Mouse (Mus musculus): ENCODE results near the gene Olfr317.
A peak's percentile ranks its signal among the peaks of the same experiment; 100 is the strongest.
"Not testable (repeated sequence)": the region's sequence is repeated elsewhere in the genome, so short reads cannot be mapped to it uniquely, and the experiment has no call there.

Olfr317 gene

DNA sequence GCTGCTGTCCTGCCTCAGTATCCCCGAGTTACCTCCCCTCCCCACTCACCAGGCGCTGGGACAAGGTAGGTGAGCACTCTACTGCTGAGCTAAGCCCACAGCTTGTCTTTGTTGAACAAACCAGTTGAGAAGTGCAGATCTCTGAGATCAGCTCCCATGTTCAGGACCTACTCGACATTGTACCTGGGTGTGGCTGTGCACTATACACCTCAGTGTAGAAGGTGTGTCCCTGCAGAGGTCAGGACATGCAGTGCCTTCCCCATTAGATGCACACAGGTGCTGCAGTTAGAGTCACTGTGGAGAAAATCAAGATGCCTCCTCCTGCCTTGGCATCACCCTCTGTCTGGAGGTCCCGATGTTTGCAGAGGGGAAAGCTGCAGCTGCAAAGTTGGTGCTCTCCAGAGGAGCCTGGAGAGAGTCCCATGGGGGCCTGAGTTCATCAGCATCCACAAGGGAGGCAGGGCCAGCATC lies at the start of gene Olfr317:
Gene Olfr317 (minus strand): TSS at position 421 of the 471 bp plus-strand sequence.
- DNase-seq (ENCODE audit: low read depth, low spot score), result no peak

DNA sequence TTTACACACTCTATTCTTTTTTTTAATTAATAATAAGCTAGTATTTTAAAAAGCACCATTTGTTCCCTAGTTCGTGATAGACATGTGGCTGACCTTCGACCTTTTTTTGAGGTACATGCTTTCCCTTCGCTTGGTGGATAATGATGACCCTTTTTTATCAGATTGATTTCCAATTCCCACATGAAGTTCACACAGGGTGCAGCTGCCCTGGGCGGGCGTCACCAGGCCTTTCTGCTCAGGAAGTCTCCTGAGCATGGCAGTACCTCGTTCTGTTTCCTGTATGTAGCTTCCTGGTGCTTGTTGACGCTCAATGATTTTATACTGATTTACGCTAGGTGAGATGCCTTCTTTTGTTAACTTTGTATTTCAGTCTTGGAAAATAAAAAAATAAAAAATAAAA lies 49.3 kb upstream of the Olfr317 start:
- no peak for DNase-seq (ENCODE audit: low read depth, low spot score)

DNA sequence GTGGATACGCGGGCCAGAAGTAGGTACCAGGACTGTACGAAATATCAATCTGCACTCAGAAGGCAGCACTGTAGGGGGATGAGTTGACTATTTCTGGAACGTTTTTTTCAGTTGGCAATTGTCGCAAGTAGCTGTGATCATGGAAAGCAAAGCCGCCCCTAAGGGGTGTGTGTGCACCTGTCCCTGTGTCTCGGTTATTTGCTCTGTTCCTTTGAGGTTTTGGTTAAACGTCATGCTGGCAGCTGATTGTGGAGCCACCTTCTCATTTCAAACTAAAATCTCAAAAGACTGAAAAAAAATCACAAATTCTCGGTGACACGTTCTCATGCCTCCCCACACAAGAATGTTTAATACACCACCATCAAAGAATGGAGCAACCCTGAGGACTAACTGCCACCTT lies 48.6 kb upstream of the Olfr317 start:
- DNase-seq (ENCODE audit: low read depth, low spot score), result no peak

DNA sequence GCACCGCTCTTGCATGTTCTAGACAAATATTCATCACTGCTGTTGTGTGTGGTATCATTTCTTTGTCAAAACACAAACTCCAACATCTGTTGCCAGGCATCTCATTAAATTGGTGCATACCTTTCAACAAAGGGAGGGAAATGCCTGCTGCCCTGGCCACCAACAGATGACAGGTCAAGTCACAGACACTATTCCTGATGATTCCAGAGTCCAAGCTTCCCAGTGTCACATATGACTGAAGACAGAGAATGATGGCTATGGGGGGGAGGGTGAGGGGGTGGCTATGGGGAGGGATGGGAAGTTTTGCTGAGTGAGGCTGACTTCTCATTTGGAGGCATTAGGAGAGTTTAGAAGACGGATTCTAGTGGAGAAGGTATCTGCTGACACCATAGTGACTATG lies 45.2 kb upstream of the Olfr317 start:
- no peak for DNase-seq (ENCODE audit: low read depth, low spot score)

DNA sequence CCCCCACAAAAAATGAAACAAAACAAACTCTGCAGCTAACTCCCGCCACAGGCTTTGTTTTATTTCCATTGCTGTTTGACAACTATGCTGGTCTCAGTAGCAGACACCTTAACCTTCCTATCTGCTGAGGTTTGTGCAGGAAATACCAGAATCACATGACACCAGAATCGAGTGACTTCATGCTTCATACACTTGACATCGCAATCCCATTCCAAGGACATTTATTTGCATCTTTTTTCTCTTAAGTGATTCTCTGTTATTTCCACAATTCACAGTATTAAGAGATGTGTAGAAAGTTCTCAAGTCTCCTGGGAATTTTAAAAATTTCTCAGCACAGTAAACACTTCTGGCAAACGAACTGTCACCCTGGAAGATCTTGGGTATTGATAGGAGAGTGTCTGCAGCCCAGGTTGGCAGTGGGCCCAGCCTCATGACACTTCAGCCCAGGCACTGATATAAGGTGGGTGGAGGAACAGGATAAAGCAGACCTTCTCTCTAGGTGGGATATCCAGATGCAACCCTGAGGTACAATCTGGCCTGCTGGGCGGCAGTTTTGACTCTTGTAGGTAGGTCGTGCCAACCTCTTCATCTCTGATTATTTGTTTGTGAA lies 43.6 kb upstream of the Olfr317 start, which contains the start of gene Olfr314:
Gene Olfr314 (plus strand): TSS at position 473 of the 610 bp plus-strand sequence.
- no peak for DNase-seq (ENCODE audit: low read depth, low spot score)

DNA sequence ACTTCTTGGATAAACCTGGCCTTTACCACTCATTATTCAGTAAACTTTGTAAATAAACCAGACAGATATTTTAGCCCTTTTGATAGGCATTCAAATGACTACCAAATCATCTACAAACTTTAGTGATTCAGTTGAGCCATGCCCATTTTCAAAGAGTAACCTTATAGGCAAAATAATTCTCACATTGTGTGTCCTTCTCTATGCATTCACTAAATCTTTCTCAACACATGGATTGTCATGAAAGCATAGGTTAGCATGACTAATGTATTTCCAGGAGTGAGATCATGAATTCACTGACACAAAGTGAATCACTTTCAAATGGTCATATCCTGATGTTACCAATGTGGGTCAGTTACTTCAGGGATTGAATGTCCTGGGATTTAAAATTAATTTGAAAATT lies 33.9 kb upstream of the Olfr317 start, which contains the start of gene Olfr315:
Gene Olfr315 (plus strand): TSS at position 301 of the 400 bp plus-strand sequence.
- no peak for DNase-seq (ENCODE audit: low read depth, low spot score)

DNA sequence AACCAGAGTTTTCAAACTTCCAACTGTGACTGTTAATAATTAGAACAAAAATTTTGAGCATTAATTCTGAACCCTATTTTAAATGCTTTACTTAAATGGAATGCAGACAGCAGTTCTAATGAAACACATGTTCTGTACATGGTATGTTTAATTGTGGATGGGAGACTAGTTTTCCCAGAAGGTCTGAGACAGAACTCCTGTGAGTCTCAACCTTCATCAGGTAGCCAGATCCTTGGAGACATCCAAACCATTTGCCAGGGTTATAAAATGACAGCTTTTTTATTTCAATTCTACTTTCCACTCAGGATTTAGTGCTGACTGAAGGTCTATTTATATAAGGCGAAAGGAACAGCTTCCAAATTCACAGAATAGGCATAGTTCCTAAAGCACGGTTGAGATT lies 13.4 kb upstream of the Olfr317 start, which contains the start of gene Olfr316:
Gene Olfr316 (plus strand): TSS at position 301 of the 400 bp plus-strand sequence.
- DNase-seq (ENCODE audit: low read depth, low spot score), result no peak

DNA sequence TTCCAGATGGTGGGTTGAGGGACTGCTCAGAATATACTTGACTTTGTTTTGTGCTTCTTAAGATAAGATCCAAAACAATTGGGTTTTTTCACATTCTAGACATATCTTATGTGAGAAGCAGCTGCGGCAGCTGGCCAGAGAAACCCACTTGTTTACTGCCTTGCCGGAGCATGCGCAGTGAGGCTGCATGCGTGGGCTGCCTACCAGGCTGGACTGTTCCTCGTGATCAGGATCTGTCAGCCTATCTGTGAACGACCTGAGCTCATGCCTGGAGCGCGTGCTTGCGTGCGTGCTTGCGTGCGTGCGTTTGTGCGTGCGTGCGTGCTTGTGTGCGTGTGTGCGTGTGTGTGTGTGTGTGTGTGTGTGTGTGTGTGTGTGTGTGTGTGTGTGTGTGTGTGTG lies 12.1 kb upstream of the Olfr317 start:
- DNase-seq (ENCODE audit: low read depth, low spot score), result peak; percentile 12

DNA sequence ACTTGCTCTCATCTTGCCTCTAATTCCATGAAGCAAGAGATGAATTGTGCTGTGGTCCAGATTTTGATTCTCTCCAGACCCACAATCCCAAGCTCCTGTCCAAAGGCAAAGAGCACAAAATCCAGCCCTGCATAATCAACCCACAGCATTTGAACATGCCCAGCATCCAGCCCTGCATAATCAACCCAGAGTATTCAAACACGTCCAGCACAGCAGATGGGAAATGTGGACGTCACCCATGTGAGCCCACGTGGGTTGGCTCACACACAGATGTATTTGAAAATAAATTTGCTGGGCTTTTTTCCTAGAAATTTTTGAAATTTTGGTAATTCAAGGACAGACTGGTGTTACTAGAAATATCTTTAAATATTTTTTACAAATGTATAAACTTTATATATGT lies 5.6 kb downstream of the Olfr317 start:
- DNase-seq (ENCODE audit: low read depth, low spot score), result no peak

DNA sequence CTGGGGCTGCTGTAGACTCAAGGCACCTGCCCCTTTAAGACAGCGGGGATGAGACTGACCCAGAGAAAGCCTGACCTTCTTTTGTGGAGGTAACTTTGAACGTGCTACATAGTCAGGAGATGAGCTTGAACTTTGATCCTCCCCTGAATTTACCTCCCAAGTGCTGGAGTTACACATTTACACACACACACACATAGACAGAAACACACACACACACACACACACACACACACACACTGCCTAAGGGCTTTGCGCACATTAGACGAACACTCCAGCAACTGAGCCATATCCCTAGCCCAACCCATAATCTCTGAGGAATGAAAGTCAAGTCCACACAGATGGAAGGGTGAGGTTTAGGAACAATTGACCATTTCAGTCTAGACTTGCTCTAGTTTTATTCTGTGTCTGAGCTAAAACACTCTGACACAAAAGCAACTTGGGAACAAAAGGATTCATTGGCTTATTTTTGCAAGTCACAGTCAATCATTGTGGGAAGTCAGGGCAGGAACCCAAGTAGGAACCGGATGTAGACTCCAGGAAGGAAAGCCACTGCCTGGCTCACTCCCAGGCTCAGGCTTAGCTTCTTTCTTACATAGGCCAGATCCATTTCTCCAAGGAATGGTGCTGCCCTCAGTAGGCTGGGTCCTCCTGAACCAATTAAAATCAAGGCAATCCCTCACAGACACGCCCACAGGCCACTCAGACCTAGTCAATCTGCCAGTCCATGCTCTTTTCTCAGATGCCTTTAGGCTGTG lies 10.9 kb downstream of the Olfr317 start:
- peak; percentile 28 for DNase-seq (ENCODE audit: low read depth, low spot score)

DNA sequence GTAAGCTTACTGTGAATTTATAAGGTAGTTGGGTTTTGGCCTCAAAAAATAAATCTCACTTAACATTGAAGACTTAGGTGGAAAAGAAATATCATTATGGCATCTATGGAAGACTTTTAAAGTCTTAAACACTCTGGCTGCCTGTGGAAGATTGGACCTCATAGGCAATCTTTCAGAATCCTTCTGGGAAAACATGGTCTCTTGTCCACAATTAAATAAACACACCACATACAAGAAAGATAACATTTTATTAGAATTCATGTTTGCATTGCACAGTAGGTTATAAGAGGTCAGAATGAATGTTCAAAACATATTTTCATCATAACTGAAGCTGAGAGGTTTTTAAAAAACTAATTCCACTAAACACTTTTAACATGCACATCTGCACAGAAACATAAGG lies 15.1 kb downstream of the Olfr317 start, which contains the start of gene Olfr318:
Gene Olfr318 (minus strand): TSS at position 101 of the 400 bp plus-strand sequence.
- no peak for DNase-seq (ENCODE audit: low read depth, low spot score)

DNA sequence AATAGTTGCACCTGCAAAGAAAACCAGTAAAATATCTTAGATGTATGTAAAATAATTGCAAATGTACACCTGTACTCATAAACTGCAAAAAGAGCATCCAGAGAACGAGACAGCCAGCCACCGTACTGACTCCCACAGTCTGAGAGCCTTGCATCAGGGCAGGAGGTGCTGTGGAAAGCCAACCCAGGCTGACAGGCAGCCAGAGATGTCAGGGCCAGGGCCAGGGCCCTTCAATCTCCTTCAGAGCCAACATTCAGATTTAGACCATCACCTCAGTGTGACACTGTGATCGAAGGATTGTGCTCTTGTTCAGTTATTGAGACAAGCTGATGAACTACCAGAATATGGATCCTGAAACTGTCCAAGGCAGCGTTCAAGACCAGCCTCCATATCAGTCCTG lies 19.3 kb downstream of the Olfr317 start:
- DNase-seq (ENCODE audit: low read depth, low spot score), result no peak

DNA sequence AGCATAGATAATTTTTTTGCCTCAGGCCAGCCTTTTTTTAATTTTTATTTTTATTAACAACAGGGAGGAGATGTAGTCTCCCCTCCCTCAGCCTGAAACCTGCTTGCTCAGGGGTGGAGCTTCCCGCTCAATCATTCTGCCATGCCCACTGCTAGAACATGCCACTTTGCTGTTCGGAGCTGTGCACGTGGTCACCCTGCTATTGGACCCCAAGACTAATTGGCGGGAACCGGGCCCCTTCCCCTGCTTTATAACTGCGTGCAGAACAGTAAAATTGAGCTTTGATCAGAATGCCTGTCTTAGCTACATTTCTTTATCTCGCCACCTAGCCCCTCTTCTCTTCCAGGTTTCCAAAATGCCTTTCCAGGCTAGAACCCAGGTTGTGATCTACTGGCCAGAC lies 21.3 kb downstream of the Olfr317 start:
- not testable (repeated sequence) for DNase-seq (ENCODE audit: low read depth, low spot score)

DNA sequence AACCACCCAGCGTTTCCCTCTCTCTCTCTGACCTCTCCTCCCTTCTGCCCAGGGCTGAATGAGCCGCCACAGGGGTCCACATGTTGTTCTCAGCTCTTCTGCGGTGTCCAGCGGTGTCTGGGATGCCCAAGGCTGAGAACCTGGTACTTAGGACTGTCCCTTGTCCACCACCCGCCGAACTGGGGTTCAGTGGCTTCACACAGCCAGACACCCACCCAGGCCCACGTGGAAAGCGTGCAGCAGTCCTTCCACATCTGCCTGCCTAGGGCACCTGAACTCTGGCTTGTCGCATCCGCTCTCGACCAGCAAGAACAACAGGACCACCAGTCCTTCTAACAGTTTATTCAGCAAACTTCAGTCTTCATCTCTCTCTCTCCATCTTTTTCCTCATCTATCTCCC lies 29.9 kb downstream of the Olfr317 start:
- no peak for DNase-seq (ENCODE audit: low read depth, low spot score)

DNA sequence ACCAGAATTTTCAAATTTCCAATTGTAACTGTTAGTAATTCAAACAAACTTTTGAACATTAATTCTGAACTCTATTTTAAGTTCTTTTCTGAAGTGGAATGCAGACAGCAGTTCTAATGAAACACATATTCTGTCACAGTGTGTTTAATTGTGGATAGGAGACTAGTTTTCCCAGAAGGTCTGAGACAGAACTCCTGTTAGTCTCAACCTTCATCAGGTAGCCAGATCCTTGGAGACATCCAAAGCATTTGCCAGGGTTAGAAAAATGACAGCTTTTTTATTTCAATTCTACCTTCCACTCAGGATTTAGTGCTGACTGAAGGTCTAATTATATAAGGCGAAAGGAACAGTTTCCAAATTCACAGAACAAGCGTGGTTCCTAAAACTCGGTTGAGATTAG lies 40.1 kb downstream of the Olfr317 start, which contains the start of gene Olfr319:
Gene Olfr319 (plus strand): TSS at position 301 of the 400 bp plus-strand sequence.
- DNase-seq (ENCODE audit: low read depth, low spot score), result no peak

Measured in ZHBTc4 (cell line).